Mouse (Mus musculus) brain, embryonic 14.5 days (tissue): ENCODE measurements at regions not wholly inside any gene's neighbourhood (a gene's known extent, or its start where the extent isn't known, plus 50 kb on each side); places are given as distances from the start of the nearest gene placed in this dataset.

Experiments used
- DNase-seq: peaks from one replicate; pipeline ENCODE4 v3.0.0-alpha.2; 2011; ENCODE audit warnings: low read depth
- CTCF ChIP-seq: fragments of 200-500 bp; IDR thresholded peaks from 2 replicates; pipeline ENCODE4 v1.5.1; 2012; ENCODE audit warnings: inconsistent platforms, mild to moderate bottlenecking, moderate library complexity, borderline replicate concordance; ENCODE audit not compliant: insufficient read depth, insufficient read length; ENCODE audit errors: extremely low read depth
- POLR2A ChIP-seq: fragments of 200-500 bp; IDR thresholded peaks from 2 replicates; pipeline ENCODE4 v1.6.1; 2012; ENCODE audit warnings: mild to moderate bottlenecking, inconsistent platforms, borderline replicate concordance; ENCODE audit not compliant: poor library complexity, insufficient read depth, insufficient read length, severe bottlenecking; ENCODE audit errors: extremely low read depth

GRCm38 (mm10) chr15:28140301-28140700 lies 63.3 kb upstream of the Dnah5 start:
- TF ChIP-seq POLR2A (no peak), CTCF (no peak)
- no peak for DNase-seq

- no peak for DNase-seq
Observed at GRCm38 (mm10) chr15:28141345-28141744, 62.2 kb upstream of the Dnah5 start.

GRCm38 (mm10) chr15:28144217-28144616 lies 59.3 kb upstream of the Dnah5 start:
- DNase-seq: no peak
- TF ChIP-seq CTCF: no peak
- TF ChIP-seq POLR2A: no peak

More at GRCm38 (mm10) chr15:28141345-28141744, 62.2 kb upstream of the Dnah5 start:
- TF ChIP-seq CTCF (no peak), POLR2A (no peak)

- TF ChIP-seq CTCF (no peak), POLR2A (no peak)
- DNase-seq: no peak
Observed at GRCm38 (mm10) chr15:28144846-28145245, 58.7 kb upstream of the Dnah5 start.

- no peak for DNase-seq
- TF ChIP-seq CTCF (no peak), POLR2A (no peak)
Observed at GRCm38 (mm10) chr15:28151678-28152077, 51.9 kb upstream of the Dnah5 start.
